Mouse (Mus musculus): ENCODE measurements around the gene Fahd2a. TPM values are rescaled to one million over a fixed set of nuclear protein-coding genes. Genes with fewer than 3 reads are reported as not detected.

Fahd2a gene
- polyA plus RNA-seq, 1 experiment = 7.8 TPM

DNA sequence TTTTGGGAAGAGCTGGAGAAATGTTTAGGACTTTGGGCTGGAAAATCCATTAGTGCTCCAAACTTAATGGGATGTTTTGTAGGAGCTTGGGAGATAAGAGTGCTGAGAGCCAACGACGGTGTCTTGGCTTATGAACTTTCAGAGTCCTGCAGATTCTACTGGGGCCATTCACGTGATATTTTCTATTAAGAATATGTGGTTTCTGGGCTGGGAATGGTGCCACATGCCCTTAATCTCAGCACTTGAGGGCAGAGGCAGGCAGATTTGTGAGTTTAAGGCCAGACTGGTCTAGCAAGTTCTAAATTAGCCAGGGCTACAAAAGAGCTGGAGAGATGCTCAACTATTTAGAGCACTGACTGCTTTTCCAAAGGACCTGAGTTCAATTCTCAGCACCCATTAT, 54.0 kb downstream of the Fahd2a start:
- no peaks in the 10 kb centered on the region for H3K36me3 ChIP-seq (ENCODE audit: control insufficient read depth, insufficient read depth, low read length)
- H3K27me3 ChIP-seq (ENCODE audit: control insufficient read depth, insufficient read depth, low read length) = no peaks in the 10 kb centered on the region
- no peak for DNase-seq (ENCODE audit: low read depth in 1 of 2, low spot score in 2 of 2)
- TF ChIP-seq POLR2A (IDR thresholded peaks at IDR 0.05; ENCODE audit: low read depth, low read length) (no peak), CTCF (IDR thresholded peaks at IDR 0.05; ENCODE audit: extremely low read depth, insufficient read depth, insufficient read length, insufficient replicate concordance) (no peak)
- no peak overlapping the region for H3K4me3 ChIP-seq (ENCODE audit: extremely low read depth, insufficient read depth, insufficient read length)
- H3K27ac ChIP-seq (ENCODE audit: insufficient read depth, low read length) = no peak overlapping the region
- WGBS = 78% methylated on average over 3 of the region's 3 CpGs
- no peaks in the 10 kb centered on the region for H3K4me1 ChIP-seq (ENCODE audit: control insufficient read depth, insufficient read depth, insufficient read length)

DNA sequence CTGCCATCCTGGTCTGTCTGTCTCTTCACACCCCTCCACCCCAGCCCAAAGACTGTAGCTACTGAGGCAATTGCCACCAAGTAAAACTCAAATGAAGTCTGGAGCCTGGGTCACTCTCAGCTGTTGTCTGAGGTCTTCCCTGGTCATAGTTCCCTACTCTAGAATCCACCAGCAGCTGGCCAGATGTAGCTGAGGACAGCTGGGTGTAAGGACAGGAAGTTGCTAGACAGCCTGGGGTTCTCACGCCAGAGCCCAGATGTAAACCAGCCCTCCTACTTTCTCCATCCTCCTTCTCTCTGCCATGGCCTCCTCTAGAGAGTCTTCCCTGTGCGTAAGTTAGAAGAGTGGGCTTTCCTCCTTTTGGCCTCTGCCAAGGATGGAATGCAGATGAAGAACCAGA, 56.8 kb downstream of the Fahd2a start:
- Histone ChIP-seq H3K36me3 (ENCODE audit: control insufficient read depth, insufficient read depth, low read length) (no peaks in the 10 kb centered on the region), H3K4me3 (ENCODE audit: extremely low read depth, insufficient read depth, insufficient read length) (no peak overlapping the region), H3K27ac (ENCODE audit: insufficient read depth, low read length) (no peak overlapping the region), H3K27me3 (ENCODE audit: control insufficient read depth, insufficient read depth, low read length) (no peaks in the 10 kb centered on the region), H3K4me1 (ENCODE audit: control insufficient read depth, insufficient read depth, insufficient read length) (no peaks in the 10 kb centered on the region)
- TF ChIP-seq POLR2A (IDR thresholded peaks at IDR 0.05; ENCODE audit: low read depth, low read length) (no peak), CTCF (IDR thresholded peaks at IDR 0.05; ENCODE audit: extremely low read depth, insufficient read depth, insufficient read length, insufficient replicate concordance) (no peak)
- DNase-seq (ENCODE audit: low read depth in 1 of 2, low spot score in 2 of 2) = no peak
- WGBS = 64% methylated on average over 2 of the region's 2 CpGs

Other genes starting within 250 kb of the Fahd2a start
- 0.60 and 0.76 TPM in 2 replicates for gene 1810024B03Rik, start 236.3 kb downstream of the Fahd2a start, polyA plus RNA-seq (2012; rRNA removed)
- 39.6 and 42.0 TPM in 2 replicates for gene Snrnp200, start 236.2 kb downstream of the Fahd2a start, polyA plus RNA-seq (2012; rRNA removed)
- 43.6 and 43.8 TPM in 2 replicates for gene Ciao1, start 196.7 kb downstream of the Fahd2a start, polyA plus RNA-seq (2012; rRNA removed)
- 59.9 and 88.7 TPM in 2 replicates for gene Tmem127, start 196.7 kb downstream of the Fahd2a start, polyA plus RNA-seq (2012; rRNA removed)
- gene Stard7, start 174.3 kb downstream of the Fahd2a start, polyA plus RNA-seq (2012; rRNA removed) = 22.2 and 33.5 TPM in 2 replicates
- gene Dusp2, start 108.4 kb downstream of the Fahd2a start, polyA plus RNA-seq (2012; rRNA removed) = 116 and 178 TPM in 2 replicates
- 0.08 TPM in 2 replicates for gene Astl, start 105.9 kb downstream of the Fahd2a start, polyA plus RNA-seq (2012; rRNA removed)
- gene Adra2b, start 81.4 kb downstream of the Fahd2a start, polyA plus RNA-seq (2012; rRNA removed) = 1.2 and 1.3 TPM in 2 replicates
- 0.32 and 0.34 TPM in 2 replicates for gene Gpat2, start 19.4 kb downstream of the Fahd2a start, polyA plus RNA-seq (2012; rRNA removed)
- gene Kcnip3, start 77.5 kb upstream of the Fahd2a start, polyA plus RNA-seq (2012; rRNA removed) = 2.3 and 4.2 TPM in 2 replicates
- 0.28 and 0.39 TPM in 2 replicates for gene Prom2, start 96.9 kb upstream of the Fahd2a start, polyA plus RNA-seq (2012; rRNA removed)
- gene Zfp661, start 142.5 kb upstream of the Fahd2a start, polyA plus RNA-seq (2012; rRNA removed) = 1.4 and 1.8 TPM in 2 replicates
- gene Mrps5, start 142.7 kb upstream of the Fahd2a start, polyA plus RNA-seq (2012; rRNA removed) = 23.3 and 34.5 TPM in 2 replicates
- gene Mal, start 212.1 kb upstream of the Fahd2a start, polyA plus RNA-seq (2012; rRNA removed) = 1.3 and 1.6 TPM in 2 replicates